Mouse (Mus musculus) MEL (cell line): ENCODE results near the gene Slc25a17.

Experiments used
- CTCF ChIP-seq, 3 experiments: IDR thresholded peaks in 2 of 3; conservative IDR thresholded peaks in 1 of 3; 2 replicates each; pipeline ENCODE4 v1.5.1; 2011 to 2012; ENCODE audit warnings: low read length in 3 of 3, low read depth in 2 of 3, mild to moderate bottlenecking in 2 of 3, improper control_type of control experiment in 1 of 3, inconsistent platforms in 1 of 3, mixed read lengths in 1 of 3, moderate library complexity in 1 of 3; ENCODE audit not compliant: control insufficient read depth in 1 of 3, insufficient read depth in 1 of 3, poor library complexity in 1 of 3, severe bottlenecking in 1 of 3
- E2F4 ChIP-seq: IDR thresholded peaks from 2 replicates; pipeline ENCODE4 v1.6.1; 2011; ENCODE audit warnings: low read depth, low read length, improper control_type of control experiment, borderline replicate concordance
- ELF1 ChIP-seq: IDR thresholded peaks from 2 replicates; pipeline ENCODE4 v1.6.1; 2014; ENCODE audit warnings: low read depth, mild to moderate bottlenecking, inconsistent platforms, low read length, improper control_type of control experiment, moderate library complexity
- GATA1 ChIP-seq: IDR thresholded peaks from 2 replicates; pipeline ENCODE4 v1.6.1; 2011; ENCODE audit warnings: low read depth, low read length, improper control_type of control experiment
- MYC ChIP-seq: IDR thresholded peaks from 2 replicates; pipeline ENCODE4 v1.6.1; 2011; ENCODE audit warnings: low read depth, mild to moderate bottlenecking, low read length, improper control_type of control experiment, moderate library complexity
- NRF1 ChIP-seq: IDR thresholded peaks from 2 replicates; pipeline ENCODE4 v1.6.1; 2014; ENCODE audit warnings: low read depth, mild to moderate bottlenecking, inconsistent platforms, low read length, improper control_type of control experiment, moderate library complexity; ENCODE audit not compliant: poor library complexity, insufficient read depth, severe bottlenecking
- POLR2A ChIP-seq, 2 experiments: IDR thresholded peaks; 2 replicates each; pipeline ENCODE4 v1.6.1; 2011 to 2012; ENCODE audit warnings: low read length in 2 of 2, mild to moderate bottlenecking in 2 of 2, control low read depth in 1 of 2, improper control_type of control experiment in 1 of 2, low read depth in 1 of 2, moderate library complexity in 1 of 2; ENCODE audit not compliant: control insufficient read depth in 1 of 2, insufficient read depth in 1 of 2, poor library complexity in 1 of 2
- POLR2AphosphoS2 ChIP-seq: IDR thresholded peaks from 2 replicates; pipeline ENCODE4 v1.6.1; 2011; ENCODE audit warnings: low read length, improper control_type of control experiment
- SMC3 ChIP-seq: IDR thresholded peaks from 2 replicates; pipeline ENCODE4 v1.6.1; 2011; ENCODE audit warnings: low read depth, low read length, improper control_type of control experiment
- USF1 ChIP-seq: IDR thresholded peaks from 2 replicates; pipeline ENCODE4 v1.6.1; 2014; ENCODE audit warnings: low read depth, mild to moderate bottlenecking, inconsistent platforms, low read length, improper control_type of control experiment, moderate library complexity
- USF2 ChIP-seq, 2 experiments: IDR thresholded peaks; 2 replicates each; pipeline ENCODE4 v1.6.1; 2011 to 2012; ENCODE audit warnings: improper control_type of control experiment in 2 of 2, low read length in 2 of 2, borderline replicate concordance in 1 of 2, inconsistent platforms in 1 of 2, low read depth in 1 of 2, mild to moderate bottlenecking in 1 of 2; ENCODE audit not compliant: insufficient read depth in 1 of 2
- ZKSCAN1 ChIP-seq: IDR thresholded peaks from 2 replicates; pipeline ENCODE4 v1.6.1; 2012; ENCODE audit warnings: low read depth, mild to moderate bottlenecking, inconsistent platforms, low read length, improper control_type of control experiment, moderate library complexity
- ZMIZ1 ChIP-seq: IDR thresholded peaks from 2 replicates; pipeline ENCODE4 v1.6.1; 2012; ENCODE audit warnings: low read depth, mild to moderate bottlenecking, inconsistent platforms, low read length, improper control_type of control experiment, moderate library complexity
- ZNF384 ChIP-seq: IDR thresholded peaks from 2 replicates; pipeline ENCODE4 v1.6.1; 2012; ENCODE audit warnings: low read depth, mild to moderate bottlenecking, inconsistent platforms, low read length, improper control_type of control experiment

- TF ChIP-seq POLR2A (IDR thresholded peaks at IDR 0.05; ENCODE audit: control insufficient read depth in 1 of 2, insufficient read depth in 1 of 2, low read depth in 1 of 2, low read length in 2 of 2, poor library complexity in 1 of 2), result no peak
- no peak for TF ChIP-seq SMC3
- TF ChIP-seq CTCF (IDR thresholded peaks at IDR 0.05 in 2 of 3, conservative IDR thresholded peaks at IDR 0.05 in 1 of 3; ENCODE audit: control insufficient read depth in 1 of 3, insufficient read depth in 1 of 3, low read depth in 2 of 3, low read length in 3 of 3, poor library complexity in 1 of 3, severe bottlenecking in 1 of 3), result no peak
- no peak for TF ChIP-seq POLR2AphosphoS2
- no peak for TF ChIP-seq ELF1
- TF ChIP-seq GATA1, result no peak
- TF ChIP-seq ZMIZ1, result no peak
- TF ChIP-seq ZKSCAN1, result no peak
- TF ChIP-seq E2F4, result no peak
- TF ChIP-seq USF2 (IDR thresholded peaks at IDR 0.05; ENCODE audit: borderline replicate concordance in 1 of 2, insufficient read depth in 1 of 2, low read depth in 1 of 2, low read length in 2 of 2), result no peak
- no peak for TF ChIP-seq USF1
- no peak for TF ChIP-seq ZNF384
- TF ChIP-seq MYC, result no peak
- TF ChIP-seq NRF1, result no peak
Measured at GRCm38 (mm10) chr15:81320137-81320536, 40.5 kb downstream of the Slc25a17 start.
